Mouse (Mus musculus) ES-E14 (cell line): Measurements from ENCODE around the gene Scn8a. TPM values are rescaled to one million over a fixed set of nuclear protein-coding genes. Genes with fewer than 3 reads are reported as not detected.
A peak's percentile ranks its signal among the peaks of the same experiment; 100 is the strongest.

Experiments
- DNase-seq: peaks from one replicate; pipeline ENCODE4 v3.0.0-alpha.2; 2013; ENCODE audit warnings: low read depth, low spot score
- H3K27ac ChIP-seq: 2 replicates; pipeline ENCODE4 v1.5.1; 2012; ENCODE audit warnings: low read depth, mild to moderate bottlenecking, low read length, moderate library complexity, mixed read lengths; ENCODE audit not compliant: poor library complexity, insufficient read depth, severe bottlenecking
- H3K36me3 ChIP-seq: 2 replicates; pipeline ENCODE4 v1.6.1; 2012; ENCODE audit warnings: mild to moderate bottlenecking, low read length, moderate library complexity, mixed read lengths; ENCODE audit not compliant: control insufficient read depth, poor library complexity, insufficient read depth, severe bottlenecking
- H3K4me1 ChIP-seq, 2 experiments: fragments of 150-350 bp in 1 of 2; sonication (generic) in 1 of 2; 2 replicates each; pipeline ENCODE4 v1.6.1; 2012; ENCODE audit warnings: low read length in 2 of 2, mild to moderate bottlenecking in 1 of 2, mixed read lengths in 1 of 2; ENCODE audit not compliant: control insufficient read depth in 2 of 2, insufficient read depth in 2 of 2, poor library complexity in 1 of 2
- H3K4me3 ChIP-seq, 2 experiments: fragments of 150-350 bp in 1 of 2; sonication (generic) in 1 of 2; 2 replicates each; pipeline ENCODE4 v1.5.1; 2012; ENCODE audit warnings: low read length in 2 of 2, low read depth in 1 of 2, mild to moderate bottlenecking in 1 of 2, mixed read lengths in 1 of 2; ENCODE audit not compliant: insufficient read depth in 1 of 2, poor library complexity in 1 of 2, severe bottlenecking in 1 of 2
- H3K9ac ChIP-seq: 2 replicates; pipeline ENCODE4 v1.6.1; 2012; ENCODE audit warnings: low read depth, mild to moderate bottlenecking, low read length, mixed read lengths; ENCODE audit not compliant: poor library complexity, insufficient read depth, severe bottlenecking
- H3K9me3 ChIP-seq: fragments of 150-350 bp; sonication (generic); 2 replicates; pipeline ENCODE4 v1.6.1; 2012; ENCODE audit warnings: low read depth, mild to moderate bottlenecking, low read length; ENCODE audit not compliant: control insufficient read depth, insufficient read depth
- CHD2 ChIP-seq: IDR thresholded peaks from 2 replicates; pipeline ENCODE4 v1.6.1; 2014; ENCODE audit warnings: mild to moderate bottlenecking, low read depth, low read length, inconsistent platforms
- HCFC1 ChIP-seq: IDR thresholded peaks from 2 replicates; pipeline ENCODE4 v1.6.1; 2012; ENCODE audit warnings: low read length, inconsistent platforms, borderline replicate concordance; ENCODE audit not compliant: insufficient read depth
- MAFK ChIP-seq: IDR thresholded peaks from 2 replicates; pipeline ENCODE4 v1.6.1; 2014; ENCODE audit warnings: mild to moderate bottlenecking, low read depth, low read length, inconsistent platforms; ENCODE audit not compliant: insufficient read depth
- ZC3H11A ChIP-seq: IDR thresholded peaks from 2 replicates; pipeline ENCODE4 v1.6.1; 2012; ENCODE audit warnings: low read depth, mild to moderate bottlenecking, inconsistent platforms, low read length, borderline replicate concordance
- ZNF384 ChIP-seq: IDR thresholded peaks from 2 replicates; pipeline ENCODE4 v1.6.1; 2012; ENCODE audit warnings: low read depth, low read length, inconsistent platforms
- in situ Hi-C, 2 experiments: fragments of 600-800 bp; cut with MboI; formaldehyde crosslinking; loops; one replicate each; pipeline ENCODE4 v1.15.1; 2025; ENCODE audit warnings: low sequenced_read_pairs in 2 of 2, inconsistent platforms in 1 of 2; ENCODE audit not compliant: unreplicated experiment in 2 of 2
- total RNA-seq: library from RNA; depleted of rRNA; stranded (reverse); fragments of 300-350 nt; gene quantifications from 2 replicates; pipeline ENCODE4 v1.2.3, GENCODE M21; 2012

Scn8a gene
- total RNA-seq, 1 experiment: 6.1 TPM

DNA sequence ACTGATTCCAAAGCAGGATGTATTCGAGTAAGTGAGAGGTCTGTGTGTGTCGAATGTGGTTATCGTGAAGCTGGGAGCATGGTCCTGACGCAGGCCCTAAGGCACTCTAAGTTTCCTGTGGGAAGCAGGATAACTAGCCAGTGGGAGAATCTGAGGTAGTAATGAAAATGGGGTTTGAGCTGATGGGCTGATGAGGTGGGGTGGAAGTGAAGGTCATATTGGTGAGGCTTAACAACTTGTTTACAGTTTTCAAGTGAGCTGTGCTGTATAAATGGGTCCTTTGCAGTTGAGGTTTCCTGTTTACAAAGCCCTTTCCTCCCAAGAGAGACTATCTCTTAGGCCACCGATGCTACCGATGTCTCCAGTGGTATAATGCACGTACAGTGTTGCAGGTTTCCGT, 36.1 kb downstream of the Scn8a start:
- in situ Hi-C loops: no loop called here
- Histone ChIP-seq H3K4me1 (peaks cover 5 to 11% of the 10 kb centered on the region in 2 experiments), H3K4me3 (no peak overlapping the region), H3K9ac (no peak overlapping the region), H3K36me3 (no peaks in the 10 kb centered on the region), H3K9me3 (no peaks in the 10 kb centered on the region), H3K27ac (no peak overlapping the region)
- DNase-seq: no peak
- no peak for TF ChIP-seq HCFC1
- TF ChIP-seq ZNF384: no peak
- TF ChIP-seq MAFK: no peak
- no peak for TF ChIP-seq ZC3H11A
- no peak for TF ChIP-seq CHD2

DNA sequence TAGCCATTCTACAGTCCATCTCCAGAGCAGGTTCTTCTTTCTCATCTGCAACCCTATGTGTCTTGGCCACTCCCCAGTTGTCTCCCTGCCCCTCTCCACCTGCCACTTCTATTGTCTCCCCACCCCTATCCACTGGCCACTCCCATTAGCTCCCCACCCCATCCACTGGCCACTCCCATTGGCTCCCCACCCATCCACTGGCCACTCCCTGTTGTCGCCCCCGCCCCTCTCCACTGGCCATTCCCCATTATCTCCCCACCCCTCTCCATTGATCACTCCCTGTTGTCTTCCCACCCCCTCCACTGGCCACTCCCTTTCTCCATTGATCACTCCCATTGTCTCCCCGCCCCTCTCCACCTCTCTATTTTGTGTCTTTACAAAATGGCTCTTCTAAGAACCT, 39.2 kb downstream of the Scn8a start:
- H3K4me3 ChIP-seq: no peak overlapping the region
- H3K27ac ChIP-seq: no peak overlapping the region
- TF ChIP-seq MAFK (no peak), HCFC1 (no peak), ZNF384 (no peak), CHD2 (no peak), ZC3H11A (no peak)
- H3K36me3 ChIP-seq: peaks cover 3% of the 10 kb centered on the region; the same call in 1 of the 2 replicates
- peaks cover 5 to 15% of the 10 kb centered on the region in 2 experiments for H3K4me1 ChIP-seq
- H3K9ac ChIP-seq: no peak overlapping the region
- DNase-seq: peak; percentile 80
- in situ Hi-C loops: no loop called here
- no peaks in the 10 kb centered on the region for H3K9me3 ChIP-seq

- Histone ChIP-seq H3K9ac (no peak overlapping the region), H3K4me3 (no peak overlapping the region), H3K27ac (no peak overlapping the region), H3K9me3 (no peaks in the 10 kb centered on the region), H3K4me1 (peaks cover 5 to 15% of the 10 kb centered on the region in 2 experiments), H3K36me3 (peaks cover 3% of the 10 kb centered on the region; the same call in 1 of the 2 replicates)
- DNase-seq: no peak
- TF ChIP-seq ZNF384 (no peak), HCFC1 (no peak), ZC3H11A (no peak), MAFK (no peak), CHD2 (no peak)
- in situ Hi-C loops: no loop called here
Measured at GRCm38 (mm10) chr15:100909734-100910163, 40.1 kb downstream of the Scn8a start.

DNA sequence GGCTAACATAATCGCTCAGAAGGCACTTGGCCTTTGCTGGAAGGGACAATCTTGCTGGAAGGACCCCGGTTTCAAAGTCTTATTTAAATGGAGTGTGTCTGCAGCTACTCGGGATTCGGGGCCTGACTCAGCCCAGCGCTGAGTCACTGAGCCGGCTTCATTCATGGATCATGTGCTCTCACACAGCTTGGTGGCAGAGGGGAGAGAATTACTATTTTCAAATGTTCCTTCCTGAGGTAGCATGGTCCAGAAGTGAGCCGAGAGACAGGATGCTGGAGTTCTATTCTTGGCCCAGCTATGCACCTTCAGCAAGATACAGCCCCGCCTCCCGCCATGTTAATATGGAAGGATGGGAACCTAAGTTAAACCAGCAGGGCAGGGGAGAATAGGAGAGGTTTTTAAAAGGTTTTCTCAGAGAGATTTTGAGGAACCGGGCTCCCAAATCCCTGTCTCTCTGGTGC, 40.8 kb downstream of the Scn8a start:
- no peak overlapping the region for H3K9ac ChIP-seq
- peaks cover 5 to 15% of the 10 kb centered on the region in 2 experiments for H3K4me1 ChIP-seq
- no peak for TF ChIP-seq CHD2
- TF ChIP-seq MAFK: 0 out of 2 replicates have a peak, but pooled peaks have one; percentile 12
- H3K27ac ChIP-seq: no peak overlapping the region
- no peaks in the 10 kb centered on the region for H3K9me3 ChIP-seq
- no peak for DNase-seq
- peaks cover 3% of the 10 kb centered on the region; the same call in 1 of the 2 replicates for H3K36me3 ChIP-seq
- H3K4me3 ChIP-seq: no peak overlapping the region
- in situ Hi-C loops: no loop called here

GRCm38 (mm10) chr15:100912676-100913266, 43.1 kb downstream of the Scn8a start:
- H3K4me3 ChIP-seq: no peak overlapping the region
- H3K4me1 ChIP-seq: peaks cover 5 to 14% of the 10 kb centered on the region in 2 experiments
- DNase-seq: no peak
- no peak overlapping the region for H3K27ac ChIP-seq
- H3K9me3 ChIP-seq: no peaks in the 10 kb centered on the region
- TF ChIP-seq ZC3H11A (no peak), ZNF384 (no peak), HCFC1 (no peak), CHD2 (no peak), MAFK (no peak)
- peaks cover 3% of the 10 kb centered on the region; the same call in 1 of the 2 replicates for H3K36me3 ChIP-seq
- in situ Hi-C loops: no loop called here
- H3K9ac ChIP-seq: no peak overlapping the region
